Mouse (Mus musculus): ENCODE results near the gene Spsb1.

- TF ChIP-seq MYOG (IDR thresholded peaks at IDR 0.05; ENCODE audit: control insufficient read depth, extremely low read depth, insufficient read length) (no peak), CTCF (IDR thresholded peaks at IDR 0.05; ENCODE audit: control insufficient read depth, insufficient read depth, insufficient read length) (no peak), MAX (IDR thresholded peaks at IDR 0.05) (no peak), USF1 (IDR thresholded peaks at IDR 0.05; ENCODE audit: low read depth) (no peak), MYOD1 (IDR thresholded peaks at IDR 0.05; ENCODE audit: control insufficient read depth, insufficient read length, low read depth) (no peak), CEBPB (IDR thresholded peaks at IDR 0.05; ENCODE audit: low read depth) (no peak), FOSL1 (IDR thresholded peaks at IDR 0.05; ENCODE audit: insufficient read depth, low read length, poor library complexity, severe bottlenecking) (no peak)
Observed at GRCm38 (mm10) chr4:149868725-149869124, 86.1 kb downstream of the Spsb1 start.
